Mouse (Mus musculus) ES-Bruce4 (cell line): ENCODE results near the gene Slc43a2. TPM values are rescaled to one million over a fixed set of nuclear protein-coding genes. Genes with fewer than 3 reads are reported as not detected.

Source experiments
- H3K27ac ChIP-seq: 2 replicates; pipeline ENCODE4 v1.5.1; 2012; ENCODE audit warnings: low read length, inconsistent platforms; ENCODE audit not compliant: insufficient read depth
- H3K27me3 ChIP-seq: 2 replicates; pipeline ENCODE4 v1.6.1; 2012; ENCODE audit warnings: mild to moderate bottlenecking, low read length, inconsistent platforms; ENCODE audit not compliant: control insufficient read depth, poor library complexity, insufficient read depth, severe bottlenecking
- H3K36me3 ChIP-seq: 2 replicates; pipeline ENCODE4 v1.6.1; 2012; ENCODE audit warnings: inconsistent platforms, mild to moderate bottlenecking, low read length, moderate library complexity; ENCODE audit not compliant: control insufficient read depth, poor library complexity, insufficient read depth, severe bottlenecking
- H3K4me1 ChIP-seq: one replicate; pipeline ENCODE4 v1.8.1; 2011; ENCODE audit warnings: low read length; ENCODE audit not compliant: control insufficient read depth, insufficient read depth
- H3K4me3 ChIP-seq: 2 replicates; pipeline ENCODE4 v1.5.1; 2011; ENCODE audit warnings: low read depth, mild to moderate bottlenecking, low read length
- H3K9ac ChIP-seq: 2 replicates; pipeline ENCODE4 v1.6.1; 2012; ENCODE audit warnings: low read depth, mild to moderate bottlenecking, inconsistent platforms; ENCODE audit not compliant: poor library complexity, severe bottlenecking
- H3K9me3 ChIP-seq: replicated peaks from 2 replicates; pipeline ENCODE4 v1.6.1; 2012; ENCODE audit warnings: mild to moderate bottlenecking, low read length, inconsistent platforms; ENCODE audit not compliant: control insufficient read depth, poor library complexity, insufficient read depth, severe bottlenecking
- CTCF ChIP-seq: IDR thresholded peaks from one replicate; pipeline ENCODE4 v1.8.1; 2011; ENCODE audit warnings: low read depth, low read length
- EP300 ChIP-seq: IDR thresholded peaks from 2 replicates; pipeline ENCODE4 v1.6.1; 2011; ENCODE audit warnings: low read depth, low read length; ENCODE audit not compliant: insufficient read depth
- POLR2A ChIP-seq: IDR thresholded peaks from one replicate; pipeline ENCODE4 v1.8.1; 2011; ENCODE audit warnings: low read length; ENCODE audit not compliant: insufficient read depth
- polyA plus RNA-seq: library from polyadenylated mRNA; stranded (reverse); fragments of >200 nt; gene quantifications from 2 replicates; pipeline ENCODE4 v1.2.4, GENCODE M21; 2011; ENCODE audit warnings: low read depth; ENCODE audit not compliant: missing spikeins, insufficient read depth, insufficient read length

Slc43a2 gene
- polyA plus RNA-seq, result 11.3 and 17.5 TPM in 2 replicates

DNA sequence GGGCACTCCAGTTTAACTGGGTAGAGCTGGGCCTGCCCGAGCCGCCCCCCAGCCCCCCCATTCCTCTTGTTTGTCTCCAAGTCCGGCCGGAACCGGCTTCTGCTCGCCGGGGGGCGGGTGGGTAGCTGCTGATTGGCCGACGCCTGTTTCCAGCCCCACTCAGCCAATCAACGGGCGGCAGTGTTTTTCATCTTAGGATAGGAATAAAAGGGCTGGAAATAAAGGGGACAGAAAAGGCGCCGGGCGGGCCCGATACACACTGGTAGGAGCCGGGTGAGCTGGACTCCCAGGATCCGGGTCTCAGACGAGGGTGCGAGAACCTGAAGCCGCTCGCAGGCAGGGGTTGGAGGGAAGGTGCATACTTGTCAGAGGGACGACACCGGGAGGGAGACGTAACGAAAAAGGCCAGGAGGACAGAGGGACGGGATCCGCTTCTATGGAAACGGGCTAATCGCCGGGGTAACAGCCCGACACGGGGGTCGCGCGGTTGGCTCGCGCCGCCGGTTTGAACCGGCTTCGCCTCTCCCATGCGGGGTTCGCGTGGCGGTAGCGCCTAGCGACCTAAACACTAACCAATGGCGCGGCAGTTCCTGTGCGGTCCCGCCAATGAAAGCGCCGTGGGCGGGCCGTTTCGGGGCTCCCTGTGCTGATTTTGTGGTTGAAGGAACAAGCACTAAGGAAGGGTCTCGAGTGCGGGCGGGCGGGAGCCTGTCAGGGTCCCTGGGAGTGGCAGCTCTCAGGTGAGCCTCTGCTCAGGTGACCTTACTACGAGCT, at the start of gene Slc43a2:
TSS of gene Slc43a2 (plus strand) at position 226 of the 774 bp plus-strand sequence.
- H3K27me3 ChIP-seq, result no peaks in the 10 kb centered on the region
- H3K9me3 ChIP-seq, result no peaks in the 10 kb centered on the region
- TF ChIP-seq POLR2A (no peak), EP300 (no peak), CTCF (no peak)
- peak within 1 kb of the TSS; percentile 85 for H3K9ac ChIP-seq
- peak within 1 kb of the TSS; percentile 86 for H3K4me3 ChIP-seq
- H3K27ac ChIP-seq, result peak within 1 kb of the TSS; percentile 52
- H3K36me3 ChIP-seq, result no peaks in the 10 kb centered on the region
- peaks cover 2% of the 10 kb centered on the region for H3K4me1 ChIP-seq

- no peaks in the 10 kb centered on the region for H3K27me3 ChIP-seq
- no peaks in the 10 kb centered on the region for H3K9me3 ChIP-seq
- peaks cover 27% of the 10 kb centered on the region for H3K36me3 ChIP-seq
- TF ChIP-seq EP300 (no peak), CTCF (no peak), POLR2A (no peak)
- no peaks in the 10 kb centered on the region for H3K4me1 ChIP-seq
- H3K27ac ChIP-seq, result no peak overlapping the region
- no peak overlapping the region for H3K4me3 ChIP-seq
- no peak overlapping the region for H3K9ac ChIP-seq
These were observed 45.3 kb upstream of the Slc43a2 start for GRCm38 (mm10) chr11:75486192-75486591.

DNA sequence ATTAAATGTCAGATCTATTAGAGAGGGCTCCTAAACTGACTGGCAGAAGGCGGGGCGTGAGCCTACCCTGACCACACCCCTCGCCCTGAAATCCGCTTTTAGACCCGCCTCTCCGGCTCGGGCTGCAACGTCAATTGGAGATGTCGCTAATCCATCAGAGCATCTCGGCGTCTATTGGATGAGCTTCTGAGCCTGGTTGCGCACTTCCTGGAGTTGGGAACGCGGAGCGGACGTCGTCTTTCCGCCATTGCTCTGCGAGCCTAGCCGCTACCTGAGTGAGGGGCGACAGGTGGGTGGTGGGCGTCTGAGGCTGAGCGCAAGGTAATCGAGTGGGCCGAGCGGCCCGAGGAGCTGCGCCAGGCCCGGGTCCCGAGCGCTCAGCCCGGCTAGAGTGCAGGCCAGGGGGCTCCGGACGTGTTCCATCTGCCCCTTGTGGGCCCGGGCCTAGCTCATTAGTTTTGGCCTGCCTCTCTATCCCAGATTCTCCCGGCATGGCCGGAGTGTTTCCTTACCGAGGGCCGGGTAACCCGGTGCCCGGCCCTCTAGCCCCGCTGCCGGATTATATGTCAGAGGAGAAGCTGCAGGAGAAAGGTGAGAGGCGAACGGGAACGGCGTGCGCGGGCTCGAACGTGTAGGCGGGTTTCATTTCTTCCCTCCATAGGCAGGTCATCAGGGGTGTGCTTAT, 44.8 kb upstream of the Slc43a2 start, which contains the start of gene Prpf8:
TSS of gene Prpf8 (plus strand) at position 216 of the 685 bp plus-strand sequence.
- H3K4me3 ChIP-seq, result peak within 1 kb of the TSS; percentile 84
- TF ChIP-seq CTCF (no peak), POLR2A (peak; percentile 56), EP300 (0 out of 2 replicates have a peak, but pooled peaks have one; percentile 10)
- H3K36me3 ChIP-seq, result peaks cover 32% of the 10 kb centered on the region
- peak within 1 kb of the TSS; percentile 98 for H3K9ac ChIP-seq
- H3K4me1 ChIP-seq, result no peaks in the 10 kb centered on the region
- no peaks in the 10 kb centered on the region for H3K9me3 ChIP-seq
- no peak within 1 kb of the TSS for H3K27ac ChIP-seq
- no peaks in the 10 kb centered on the region for H3K27me3 ChIP-seq

GRCm38 (mm10) chr11:75487496-75487895, 44.0 kb upstream of the Slc43a2 start:
- Histone ChIP-seq H3K27me3 (no peaks in the 10 kb centered on the region), H3K9ac (peak overlapping the region; percentile 98), H3K27ac (no peak overlapping the region), H3K4me3 (peak overlapping the region; percentile 84), H3K4me1 (no peaks in the 10 kb centered on the region), H3K36me3 (peaks cover 40% of the 10 kb centered on the region), H3K9me3 (no peaks in the 10 kb centered on the region)
- no peak for TF ChIP-seq POLR2A
- no peak for TF ChIP-seq EP300
- no peak for TF ChIP-seq CTCF

- peaks cover 96% of the 10 kb centered on the region for H3K36me3 ChIP-seq
These were observed 37.0 kb upstream of the Slc43a2 start for GRCm38 (mm10) chr11:75494296-75495049.

More at GRCm38 (mm10) chr11:75494296-75495049, 37.0 kb upstream of the Slc43a2 start:
- H3K4me1 ChIP-seq, result no peaks in the 10 kb centered on the region
- H3K9ac ChIP-seq, result no peak overlapping the region
- TF ChIP-seq EP300, result no peak
- no peak for TF ChIP-seq POLR2A
- no peak for TF ChIP-seq CTCF
- no peak overlapping the region for H3K27ac ChIP-seq
- no peak overlapping the region for H3K4me3 ChIP-seq
- no peaks in the 10 kb centered on the region for H3K27me3 ChIP-seq
- no peaks in the 10 kb centered on the region for H3K9me3 ChIP-seq
